22 mouse cellular contexts compared by ENCODE assay signal in the genomic region with DNA sequence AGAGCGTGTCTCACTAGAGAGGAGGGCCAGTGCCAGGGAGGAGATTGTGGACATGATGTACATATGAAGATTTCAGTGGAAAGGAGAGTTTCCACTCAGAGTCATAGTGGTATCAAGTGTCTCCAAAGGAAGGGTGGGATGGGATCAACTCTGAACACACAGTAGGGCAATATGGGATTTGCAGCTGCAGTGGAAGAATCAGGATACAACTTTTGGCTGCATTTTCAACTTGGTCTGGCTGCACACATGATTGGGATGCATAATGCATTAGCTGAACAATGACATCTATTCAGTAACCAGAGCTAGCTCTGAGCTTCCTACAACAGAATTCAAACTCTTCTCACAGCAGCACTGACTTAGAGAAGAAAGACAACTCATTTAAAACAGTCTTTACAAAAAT. TPM values are rescaled to one million over a fixed set of nuclear protein-coding genes. Genes with fewer than 3 reads are reported as not detected.
DNase-seq lines count a peak whose midpoint lies in the region; ATAC-seq and TF ChIP-seq lines count a peak whose summit lies in the region.
"Had no signal": no experiment of that assay in that cellular context is flagged by ENCODE, and none has a peak within 500 bp of the region (broad histone marks: within the 10 kb centered on the region; RNA-seq: fewer than 3 reads in every experiment).

No protein-coding gene starts in this region.

- H3K36me3 ChIP-seq in hindbrain, embryonic 11.5 days (ENCODE audit: control insufficient read depth, insufficient read depth, low read length): no peaks in the 10 kb centered on the region
- H3K36me3 ChIP-seq in hindbrain, embryonic 14.5 days (replicated peaks; ENCODE audit: control insufficient read depth, insufficient read depth): no peaks in the 10 kb centered on the region
- H3K36me3 ChIP-seq in midbrain, embryonic 14.5 days (ENCODE audit: control insufficient read depth, insufficient read depth, low read length): no peaks in the 10 kb centered on the region
- no peaks in the 10 kb centered on the region for H3K36me3 ChIP-seq in kidney, embryonic 15.5 days
- H3K36me3 ChIP-seq: embryonic facial prominence, embryonic 12.5 days; forebrain, embryonic 15.5 days; heart, embryonic 13.5 days; limb, embryonic 13.5 days had no signal

- H3K9ac ChIP-seq in hindbrain, embryonic 11.5 days (ENCODE audit: low read depth, low read length): no peak overlapping the region
- H3K9ac ChIP-seq in hindbrain, embryonic 14.5 days: no peak overlapping the region
- H3K9ac ChIP-seq in midbrain, embryonic 14.5 days (replicated peaks; ENCODE audit: low read length): no peak overlapping the region
- H3K9ac ChIP-seq in kidney, embryonic 15.5 days: no peak overlapping the region
- H3K9ac ChIP-seq: embryonic facial prominence, embryonic 12.5 days; forebrain, embryonic 15.5 days; heart, embryonic 13.5 days; limb, embryonic 13.5 days; liver, embryonic 14.5 days had no signal

- no peaks in the 10 kb centered on the region for H3K4me1 ChIP-seq in hindbrain, embryonic 11.5 days (replicated peaks; ENCODE audit: control insufficient read depth, insufficient read depth, low read length)
- H3K4me1 ChIP-seq in hindbrain, embryonic 14.5 days (replicated peaks; ENCODE audit: control insufficient read depth, insufficient read depth, low read length): no peaks in the 10 kb centered on the region
- H3K4me1 ChIP-seq in cortical plate, adult 2 months (ENCODE audit: control insufficient read depth, insufficient read depth, low read length): peaks cover 4% of the 10 kb centered on the region; the same call in 1 of the 2 replicates
- H3K4me1 ChIP-seq in midbrain, embryonic 14.5 days (ENCODE audit: control insufficient read depth, insufficient read depth, low read length): no peaks in the 10 kb centered on the region
- H3K4me1 ChIP-seq in kidney, embryonic 15.5 days: 0 out of 2 replicates have a peak, but pooled peaks cover 2% of the 10 kb centered on the region
- H3K4me1 ChIP-seq: embryonic facial prominence, embryonic 12.5 days; forebrain, embryonic 15.5 days; heart, embryonic 13.5 days; limb, embryonic 13.5 days had no signal

- DNase-seq in hindbrain, embryonic 11.5 days (ENCODE audit: low spot score): no peak
- DNase-seq in hindbrain, embryonic 14.5 days (ENCODE audit: low spot score): no peak
- DNase-seq in left cerebral cortex, postnatal 25 days (ENCODE audit: low spot score in 2 of 2): peak; percentile 7 to 27
- no peak for DNase-seq in left cerebral cortex, postnatal 4 days
- peak; percentile 11 for DNase-seq in midbrain, embryonic 14.5 days
- DNase-seq: adrenal gland, postnatal 36 days; cerebellum, adult 8-10 months; gastrocnemius, adult 2 months; kidney, adult 2 months; kidney, postnatal 14 days; thymus, postnatal 36 days had no signal

- no peak for TF ChIP-seq POLR2A in cortical plate, adult 2 months (IDR thresholded peaks at IDR 0.05; ENCODE audit: extremely low read depth, insufficient read depth, low read length)

- no peaks in the 10 kb centered on the region for H3K27me3 ChIP-seq in hindbrain, embryonic 11.5 days (ENCODE audit: control insufficient read depth, insufficient read depth, low read length)
- H3K27me3 ChIP-seq in hindbrain, embryonic 14.5 days (ENCODE audit: control insufficient read depth, insufficient read depth, low read length): no peaks in the 10 kb centered on the region
- no peaks in the 10 kb centered on the region for H3K27me3 ChIP-seq in midbrain, embryonic 14.5 days (ENCODE audit: control insufficient read depth, insufficient read depth, low read length)
- H3K27me3 ChIP-seq in kidney, embryonic 15.5 days: no peaks in the 10 kb centered on the region
- H3K27me3 ChIP-seq: CH12.LX; embryonic facial prominence, embryonic 12.5 days; forebrain, embryonic 15.5 days; heart, embryonic 13.5 days; limb, embryonic 13.5 days had no signal

- no peak overlapping the region for H3K27ac ChIP-seq in hindbrain, embryonic 11.5 days (ENCODE audit: low read depth, low read length)
- no peak overlapping the region for H3K27ac ChIP-seq in hindbrain, embryonic 14.5 days
- peak overlapping the region; percentile 70; the same call in 1 of the 2 replicates for H3K27ac ChIP-seq in cortical plate, adult 2 months (ENCODE audit: insufficient read depth, low read length)
- no peak overlapping the region for H3K27ac ChIP-seq in midbrain, embryonic 14.5 days (replicated peaks; ENCODE audit: low read depth, low read length)
- H3K27ac ChIP-seq in kidney, embryonic 15.5 days: no peak overlapping the region
- H3K27ac ChIP-seq: embryonic facial prominence, embryonic 12.5 days; forebrain, embryonic 15.5 days; gastrocnemius, adult 2 months; heart, embryonic 13.5 days; limb, embryonic 13.5 days; liver, embryonic 14.5 days; macrophage had no signal

- no peak overlapping the region for H3K4me3 ChIP-seq in hindbrain, embryonic 11.5 days (ENCODE audit: low read depth, low read length)
- no peak overlapping the region for H3K4me3 ChIP-seq in hindbrain, embryonic 14.5 days (replicated peaks; ENCODE audit: low read length)
- H3K4me3 ChIP-seq in cortical plate, adult 2 months (ENCODE audit: insufficient read depth, low read length): no peak overlapping the region
- H3K4me3 ChIP-seq in midbrain, embryonic 14.5 days (replicated peaks; ENCODE audit: low read depth, low read length): no peak overlapping the region
- H3K4me3 ChIP-seq in kidney, embryonic 15.5 days (replicated peaks): no peak overlapping the region
- H3K4me3 ChIP-seq: embryonic facial prominence, embryonic 12.5 days; forebrain, embryonic 15.5 days; gastrocnemius, adult 2 months; heart, embryonic 13.5 days; limb, embryonic 13.5 days had no signal

- no peaks in the 10 kb centered on the region for H3K9me3 ChIP-seq in hindbrain, embryonic 11.5 days (ENCODE audit: control insufficient read depth, low read length)
- H3K9me3 ChIP-seq in hindbrain, embryonic 14.5 days (ENCODE audit: control insufficient read depth, low read length): no peaks in the 10 kb centered on the region
- no peaks in the 10 kb centered on the region for H3K9me3 ChIP-seq in midbrain, embryonic 14.5 days (ENCODE audit: control insufficient read depth, low read length)
- H3K9me3 ChIP-seq in kidney, embryonic 15.5 days (replicated peaks): no peaks in the 10 kb centered on the region
- H3K9me3 ChIP-seq: embryonic facial prominence, embryonic 12.5 days; forebrain, embryonic 15.5 days; heart, embryonic 13.5 days; limb, embryonic 13.5 days had no signal

- no peak overlapping the region for H3K4me2 ChIP-seq in hindbrain, embryonic 11.5 days (replicated peaks; ENCODE audit: low read depth, low read length)
- H3K4me2 ChIP-seq in hindbrain, embryonic 14.5 days (replicated peaks): no peak overlapping the region
- no peak overlapping the region for H3K4me2 ChIP-seq in midbrain, embryonic 14.5 days (ENCODE audit: low read length)
- no peak overlapping the region for H3K4me2 ChIP-seq in kidney, embryonic 15.5 days
- H3K4me2 ChIP-seq: embryonic facial prominence, embryonic 12.5 days; forebrain, embryonic 15.5 days; heart, embryonic 13.5 days; limb, embryonic 13.5 days had no signal

- 0 out of 2 replicates have a peak, but pooled peaks have one; percentile 33 for ATAC-seq in hindbrain, embryonic 11.5 days (ENCODE audit: low FRiP score)
- ATAC-seq in hindbrain, embryonic 14.5 days (ENCODE audit: low FRiP score): no peak
- ATAC-seq in midbrain, embryonic 14.5 days (ENCODE audit: low FRiP score, low TSS enrichment): 0 out of 2 replicates have a peak, but pooled peaks have one; percentile 11
- ATAC-seq in erythroblast, adult 5-6 weeks (replicated peaks; ENCODE audit: low FRiP score, poor library complexity, severe bottlenecking): no peak
- no peak for ATAC-seq in kidney, embryonic 15.5 days (replicated peaks; ENCODE audit: low FRiP score)
- ATAC-seq: forebrain, embryonic 15.5 days; inflammation-experienced regulatory T-cells, adult 6 months had no signal

- TF ChIP-seq CTCF in cortical plate, adult 2 months (IDR thresholded peaks at IDR 0.05; ENCODE audit: extremely low read depth, insufficient read depth, low read length): no peak

- intact Hi-C loops in left cerebral cortex, postnatal 25 days (cut with DNase I): no loop called here
- intact Hi-C loops in left cerebral cortex, postnatal 4 days (cut with DNase I): no loop called here

- 64% methylated on average over 1 of the region's 1 CpGs for WGBS in hindbrain, embryonic 11.5 days
- WGBS in hindbrain, embryonic 14.5 days: 80% methylated on average over 1 of the region's 1 CpGs
- WGBS in midbrain, embryonic 14.5 days: 71% methylated on average over 1 of the region's 1 CpGs
- WGBS in kidney, embryonic 15.5 days: 86% methylated on average over 1 of the region's 1 CpGs

RNA-seq across cellular contexts. Expression of a gene that starts 30.4 kb away (rescaled TPM):
- 92.2 and 99.4 TPM in 2 replicates for polyA plus RNA-seq in hindbrain, embryonic 11.5 days (2014; fragmentation: Nextera tagmentation; extraction: Ambion mirVana)
- 184 and 189 TPM in 2 replicates for polyA plus RNA-seq in hindbrain, embryonic 14.5 days (2014; fragmentation: Nextera tagmentation; extraction: Ambion mirVana)
- 100 to 1,000 TPM; 309 to 364 TPM for total RNA-seq in left cerebral cortex, postnatal 25 days (2021)
- 100 to 1,000 TPM; 163 to 191 TPM for total RNA-seq in left cerebral cortex, postnatal 4 days (2021)
- polyA plus RNA-seq in cortical plate, adult 2 months (2012; rRNA removed): 323 and 345 TPM in 2 replicates
- 47.6 and 131 TPM in 2 replicates for polyA plus RNA-seq in midbrain, embryonic 14.5 days (2014; fragmentation: Nextera tagmentation; extraction: Ambion mirVana)
- 201 and 232 TPM in 2 replicates for total RNA-seq in erythroblast, adult 5-6 weeks (2015; ENCODE audit: low replicate concordance)
- 89.9 and 99.8 TPM in 2 replicates for total RNA-seq in erythroblast, adult 5-6 weeks (2017; ENCODE audit: low replicate concordance)
- 134 and 147 TPM in 2 replicates for polyA plus RNA-seq in kidney, embryonic 15.5 days (2015; fragmentation: Nextera tagmentation; extraction: Ambion mirVana)

Comparison
In these comparisons a context has a peak if more than half of its experiments do, and no peak if none do; other contexts are left out.
1. ATAC-seq: peak in hindbrain, embryonic 11.5 days (single experiment) and midbrain, embryonic 14.5 days (single experiment); none in hindbrain, embryonic 14.5 days (single experiment), erythroblast, adult 5-6 weeks (single experiment) and kidney, embryonic 15.5 days (single experiment).
2. DNase-seq: peak in left cerebral cortex, postnatal 25 days (2 of 2) and midbrain, embryonic 14.5 days (single experiment); none in hindbrain, embryonic 11.5 days (single experiment), hindbrain, embryonic 14.5 days (single experiment) and left cerebral cortex, postnatal 4 days (single experiment).